Mouse (Mus musculus) retina, adult 2 months (tissue): Measurements from ENCODE around the gene 5730596B20Rik.

Source experiments
- DNase-seq: peaks from one replicate; pipeline ENCODE4 v3.0.0-alpha.2; 2012; ENCODE audit warnings: low read depth, low spot score

5730596B20Rik gene

DNA sequence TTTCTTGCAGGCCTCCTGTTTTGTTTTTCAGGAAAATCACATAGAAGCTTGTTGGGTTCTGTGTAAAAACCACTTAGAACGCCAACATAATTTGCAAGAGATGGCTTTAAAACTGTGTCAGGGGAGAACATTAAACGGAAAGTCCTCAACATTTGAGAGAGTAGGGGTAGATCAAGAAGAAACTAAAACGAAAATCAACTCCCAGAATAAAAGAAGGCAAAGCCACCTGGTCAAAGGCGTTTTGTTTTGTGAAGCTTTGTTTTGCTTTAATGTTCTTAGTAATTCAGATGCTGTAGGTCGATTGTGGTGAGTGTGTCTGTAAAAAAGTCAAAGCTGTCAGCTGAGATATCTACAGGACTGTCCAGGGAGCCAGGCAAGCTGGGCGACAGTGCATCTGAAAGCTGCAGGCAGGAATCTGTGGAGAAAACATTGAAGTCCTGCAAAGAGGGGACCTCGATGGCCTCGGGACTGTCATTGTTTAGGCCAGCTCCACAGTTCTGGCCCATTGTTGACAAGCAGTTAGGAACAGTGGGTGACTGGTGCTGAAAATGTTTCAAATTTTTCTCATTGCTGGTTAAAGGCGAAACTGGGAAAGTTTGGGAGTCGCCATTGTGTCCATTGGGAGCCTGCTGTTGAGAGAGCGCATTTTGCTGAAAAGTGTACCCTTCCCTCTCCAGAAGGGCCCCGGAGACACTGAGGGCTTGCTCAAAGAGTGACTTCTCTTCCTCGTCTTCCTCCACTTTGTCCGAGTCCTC lies 14.5 kb upstream of the 5730596B20Rik start:
- DNase-seq = no peak

DNA sequence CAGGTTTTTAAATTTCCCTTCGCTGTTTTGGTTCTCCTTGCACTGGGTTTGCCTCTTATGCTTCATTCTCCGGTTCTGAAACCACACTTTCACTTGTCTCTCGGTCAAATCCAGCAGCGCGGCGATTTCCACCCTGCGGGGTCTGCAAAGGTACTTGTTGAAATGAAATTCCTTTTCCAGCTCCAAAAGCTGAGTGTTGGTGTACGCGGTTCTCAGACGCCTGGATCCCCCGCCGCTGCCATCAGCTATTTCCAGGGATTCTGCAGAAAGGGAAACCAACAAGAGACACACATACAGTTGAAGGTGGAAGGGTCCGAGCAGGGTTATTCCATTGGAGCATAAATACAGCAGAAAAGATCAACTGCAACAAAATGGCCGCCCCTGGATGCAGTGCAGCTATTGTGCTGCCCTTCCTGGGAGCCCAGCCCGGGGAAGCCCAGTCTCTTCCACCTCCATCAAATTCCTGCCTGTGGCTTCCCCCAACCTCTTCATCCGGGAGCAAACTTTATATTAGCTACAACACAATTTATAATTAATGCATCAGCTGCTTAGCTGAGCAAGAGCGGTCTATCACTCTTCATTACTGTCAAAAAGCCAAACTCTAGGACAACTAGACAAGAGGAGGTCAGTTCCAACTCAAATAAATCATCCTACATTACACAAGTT lies 13.8 kb upstream of the 5730596B20Rik start:
- DNase-seq = no peak

DNA sequence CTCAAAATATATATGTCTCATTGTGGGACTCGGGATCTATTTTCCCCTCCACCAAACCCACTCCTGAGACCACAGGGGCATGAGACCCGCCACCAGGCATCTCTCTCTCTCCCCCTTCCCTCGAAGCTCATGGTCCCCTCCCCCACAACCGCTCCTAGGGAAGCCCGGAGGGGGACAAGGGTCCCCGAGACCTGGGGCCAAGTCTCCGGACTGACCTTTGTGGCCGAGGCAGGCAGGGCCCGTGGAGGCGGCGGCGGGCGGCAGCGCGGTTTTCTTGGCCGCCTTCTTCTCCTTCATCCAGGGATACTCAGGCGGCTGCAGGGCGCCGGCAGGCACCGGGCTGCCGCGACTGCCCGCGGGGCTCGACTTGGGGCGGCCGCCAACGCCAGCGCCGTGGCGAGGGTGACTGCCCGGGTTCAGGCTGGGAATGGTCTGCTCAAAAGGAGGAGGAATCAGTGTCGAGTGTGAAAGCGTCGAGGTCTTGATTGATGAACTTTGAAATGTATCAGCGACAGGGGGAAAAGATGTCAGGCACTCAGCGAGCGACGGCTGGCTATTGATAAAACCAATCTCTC lies 13.2 kb upstream of the 5730596B20Rik start:
- no peak for DNase-seq

GRCm38 (mm10) chr6:52164626-52165440 lies 12.5 kb upstream of the 5730596B20Rik start, which contains the start of gene Hoxa2:
Gene Hoxa2, minus strand, starts transcription at chr6:52164831.
- DNase-seq = no peak

DNA sequence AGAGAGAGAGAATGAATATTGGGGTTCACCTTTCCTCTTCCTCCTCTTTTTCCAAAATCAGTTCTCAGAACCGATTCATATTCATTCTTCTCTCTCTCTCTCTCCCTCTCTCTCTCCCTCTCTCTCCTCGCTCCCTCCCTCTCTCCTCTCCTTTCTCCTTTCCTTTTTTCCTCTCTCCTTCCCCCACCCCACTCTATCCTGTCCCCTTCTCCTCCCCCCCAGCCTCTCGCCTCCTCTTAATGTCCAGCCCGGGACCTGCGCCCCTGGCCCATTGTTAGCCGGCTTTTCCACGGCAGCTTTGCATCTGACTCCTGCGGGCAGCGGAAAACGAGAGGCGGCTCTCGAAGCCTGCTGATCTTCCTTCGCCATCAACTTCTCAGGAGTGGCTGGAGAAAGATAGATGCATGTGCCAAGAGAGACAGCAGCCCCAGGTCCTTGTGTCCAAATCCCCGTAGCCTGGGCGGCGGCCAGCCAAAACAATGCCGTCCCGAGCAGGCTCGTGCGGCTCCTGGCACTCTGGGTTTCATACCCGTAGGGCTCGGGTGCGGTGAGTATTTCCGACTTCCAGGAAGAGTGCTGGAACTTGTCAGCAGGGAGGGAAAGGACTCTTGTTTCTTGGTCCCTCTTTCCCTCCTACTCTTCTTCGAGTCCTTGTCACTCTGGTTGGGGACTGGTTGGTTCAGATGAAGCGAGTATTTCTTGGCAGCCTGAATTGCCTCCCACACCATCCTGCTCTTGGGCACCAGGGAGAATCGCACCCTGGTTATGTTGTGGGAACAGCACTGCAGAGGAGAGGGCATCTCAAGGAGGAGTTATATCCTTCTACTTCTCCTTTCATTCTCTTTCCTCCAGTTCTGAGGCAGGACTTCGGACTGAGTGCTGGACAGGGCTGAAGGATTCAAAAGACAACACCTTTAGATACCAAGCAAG lies 11.6 kb upstream of the 5730596B20Rik start:
- DNase-seq = no peak

- no peak for DNase-seq
These were observed 10.7 kb upstream of the 5730596B20Rik start for GRCm38 (mm10) chr6:52166431-52167077.

DNA sequence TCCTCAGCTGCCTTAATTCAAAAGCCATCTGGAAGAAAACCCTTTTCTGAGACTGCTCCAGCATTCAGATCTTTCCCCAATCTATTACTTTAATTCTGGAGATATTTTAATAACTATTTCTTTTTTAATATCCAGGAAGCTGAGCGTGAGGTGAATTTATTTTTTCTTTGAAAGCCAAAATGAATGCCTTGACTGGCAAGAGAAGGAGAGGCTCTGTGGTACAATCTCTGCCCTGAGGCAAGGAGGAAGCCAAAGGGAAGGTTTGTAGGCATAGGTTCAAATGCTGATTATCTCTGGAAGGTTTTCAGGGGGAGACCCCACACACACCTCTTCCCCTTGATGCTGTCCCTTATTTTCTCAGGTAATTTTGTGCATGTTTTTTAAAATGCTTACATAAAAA lies 10.1 kb upstream of the 5730596B20Rik start:
- DNase-seq = no peak

- DNase-seq = no peak
These were observed 9.5 kb upstream of the 5730596B20Rik start for GRCm38 (mm10) chr6:52167736-52168161.

GRCm38 (mm10) chr6:52168191-52169055 lies 8.9 kb upstream of the 5730596B20Rik start:
- no peak for DNase-seq

GRCm38 (mm10) chr6:52169499-52170165 lies 7.7 kb upstream of the 5730596B20Rik start:
- DNase-seq = no peak

DNA sequence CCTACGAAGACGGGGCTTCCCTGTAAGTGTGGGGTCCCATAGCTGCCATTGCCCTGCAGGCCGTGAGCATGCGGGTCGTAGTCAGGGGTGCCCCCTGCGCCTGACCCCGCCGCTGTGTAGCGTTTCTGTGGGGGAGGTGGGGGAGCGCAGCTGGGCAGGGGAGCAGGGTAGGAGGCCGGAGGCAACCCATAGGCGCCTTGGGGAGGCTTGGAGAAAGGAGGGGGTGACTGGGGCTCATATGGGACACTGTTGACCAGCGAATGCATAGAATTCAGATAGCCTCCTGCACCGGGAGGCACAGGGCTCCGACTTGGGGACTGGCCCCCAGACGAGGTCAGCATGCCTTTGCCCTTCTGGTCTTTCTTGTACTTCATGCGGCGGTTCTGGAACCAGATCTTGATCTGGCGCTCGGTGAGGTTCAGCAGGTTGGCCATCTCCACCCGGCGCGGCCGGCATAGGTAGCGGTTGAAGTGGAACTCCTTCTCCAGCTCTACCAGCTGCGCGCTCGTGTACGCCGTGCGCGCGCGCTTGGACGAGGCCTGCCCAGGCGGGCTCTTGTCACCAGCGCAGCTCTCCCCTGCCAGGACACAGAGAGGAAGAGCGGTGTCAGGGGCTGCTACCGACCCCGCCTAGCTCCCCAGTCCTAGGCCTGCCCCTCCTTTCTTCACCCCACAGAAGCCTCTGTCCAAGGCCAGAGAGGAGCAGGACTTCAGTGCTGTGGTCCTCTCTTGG lies 7.0 kb upstream of the 5730596B20Rik start:
- no peak for DNase-seq

GRCm38 (mm10) chr6:52170898-52171223 lies 6.4 kb upstream of the 5730596B20Rik start:
- DNase-seq = no peak

DNA sequence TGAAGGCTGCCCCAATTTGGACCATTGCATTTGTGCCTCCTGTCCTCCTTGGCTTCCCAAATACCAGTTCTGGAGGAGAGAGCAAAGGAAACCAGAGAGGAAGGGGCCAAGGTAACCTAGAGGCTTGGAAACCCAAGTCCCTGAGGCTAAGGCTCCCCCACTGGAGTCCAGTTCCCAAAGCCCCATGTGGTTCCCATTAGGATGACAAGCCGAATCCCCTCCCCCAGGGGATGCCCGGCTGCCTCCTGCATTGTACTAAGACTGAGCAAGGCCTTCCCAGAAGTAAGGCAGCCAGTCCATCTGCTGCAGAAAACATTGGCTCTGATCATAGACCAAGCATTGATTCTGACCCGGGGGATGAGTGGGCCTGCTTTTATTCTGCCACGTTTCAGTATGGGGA lies 6.0 kb upstream of the 5730596B20Rik start:
- DNase-seq = no peak

GRCm38 (mm10) chr6:52171938-52172337 lies 5.4 kb upstream of the 5730596B20Rik start:
- no peak for DNase-seq

GRCm38 (mm10) chr6:52172501-52172900 lies 4.8 kb upstream of the 5730596B20Rik start:
- no peak for DNase-seq

DNA sequence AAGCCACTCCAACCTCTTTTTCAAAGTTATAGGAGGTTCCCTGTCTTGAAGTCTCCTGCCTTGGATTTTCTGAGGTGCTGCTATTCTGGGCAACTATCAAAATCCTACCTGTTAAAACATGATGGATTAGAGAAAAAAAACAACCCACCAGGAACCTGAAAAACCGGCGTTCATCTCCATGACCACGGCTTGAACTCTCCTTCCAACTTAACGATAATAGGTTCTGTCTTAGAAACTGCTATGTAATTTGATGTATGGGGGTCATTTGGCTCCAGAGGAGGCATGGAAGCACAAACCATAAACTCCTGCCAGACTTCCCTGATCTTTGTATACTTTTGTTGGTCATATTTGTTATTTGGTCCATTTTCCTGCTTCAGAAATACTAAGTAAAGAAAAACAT lies 3.6 kb upstream of the 5730596B20Rik start:
- DNase-seq = no peak

DNA sequence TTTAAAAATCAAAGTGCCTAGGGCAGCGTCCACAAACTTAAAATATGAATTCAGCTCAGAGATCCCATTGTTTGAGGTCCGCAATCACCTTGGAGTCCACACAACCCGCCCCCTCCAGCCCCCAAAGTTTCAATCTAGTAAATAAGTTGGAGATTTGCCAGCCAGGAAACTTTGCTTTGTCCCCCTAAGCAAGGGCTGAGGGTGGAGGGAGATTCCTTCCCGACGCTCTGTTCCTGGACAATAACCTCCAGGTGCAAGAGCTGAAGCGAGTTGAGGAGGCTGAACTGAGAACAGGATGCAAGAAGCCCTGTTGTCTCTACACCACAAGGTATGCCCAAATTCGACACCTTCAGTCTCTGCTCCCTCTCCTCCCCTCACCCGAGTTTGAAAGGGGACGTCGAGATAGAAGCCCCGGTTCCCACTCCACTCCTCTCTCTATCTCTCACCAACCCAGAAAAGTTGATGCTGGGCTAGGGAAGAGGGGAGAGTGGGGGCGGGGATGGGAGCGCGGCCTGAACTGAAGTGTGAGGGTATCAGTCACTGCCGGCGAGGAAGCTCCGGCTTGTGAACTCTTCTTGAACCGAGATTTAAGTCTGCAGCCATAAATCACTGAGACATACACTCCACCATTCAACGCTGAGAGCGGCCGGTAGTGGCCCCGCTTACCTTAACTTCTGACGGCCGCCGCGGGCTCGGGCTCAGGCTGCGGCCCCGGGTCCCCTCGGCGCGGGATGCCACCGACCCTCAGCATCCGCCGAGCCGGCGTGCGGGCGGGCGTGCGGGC lies 2.1 kb upstream of the 5730596B20Rik start:
- no peak for DNase-seq
